In the genomic region with DNA sequence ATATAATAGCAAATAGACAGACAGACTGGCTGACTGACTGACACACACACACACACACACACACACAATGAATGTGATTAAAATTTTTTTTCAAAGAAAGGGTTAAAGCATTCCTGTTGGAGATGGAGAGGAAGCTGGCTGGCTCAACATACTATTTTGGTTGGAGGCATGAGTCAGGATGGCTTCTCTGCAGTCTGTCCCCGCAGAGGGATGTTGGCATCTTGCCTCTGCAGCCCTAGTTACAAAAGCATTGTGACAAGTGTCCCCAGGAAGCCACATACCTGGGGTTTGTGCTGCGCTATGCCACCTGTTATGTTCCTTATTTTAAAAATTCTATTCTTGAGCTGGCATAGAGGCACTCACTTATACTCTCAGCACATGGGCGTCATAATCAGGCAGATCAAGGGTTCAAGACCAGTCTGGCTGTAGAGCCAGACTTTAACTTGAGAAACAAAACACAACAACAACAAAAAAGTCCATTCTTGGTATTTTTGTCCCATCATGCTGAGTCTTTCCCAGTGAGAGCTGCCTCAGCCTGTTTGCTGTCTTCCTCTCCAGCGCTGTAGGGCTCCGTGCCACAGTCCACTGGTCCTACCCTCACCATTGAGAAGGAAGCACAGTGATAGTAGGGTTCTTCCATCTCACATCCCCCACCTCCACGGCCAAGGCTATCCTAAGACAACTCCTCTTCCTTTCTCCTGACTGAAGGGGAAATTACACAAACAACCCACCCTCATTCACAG, we compare ENCODE assay signal across 11 mouse cellular contexts. TPM values are rescaled to one million over a fixed set of nuclear protein-coding genes. Genes with fewer than 3 reads are reported as not detected.
A peak's percentile ranks its signal among the peaks of the same experiment; 100 is the strongest.
DNase-seq lines count a peak whose midpoint lies in the region; ATAC-seq lines count a peak whose summit lies in the region.
"Had no signal": no experiment of that assay in that cellular context is flagged by ENCODE, and none has a peak within 500 bp of the region (broad histone marks: within the 10 kb centered on the region; RNA-seq: fewer than 3 reads in every experiment).

No protein-coding gene starts in this region.

- no peak overlapping the region for H3K4me2 ChIP-seq in forebrain, embryonic 16.5 days (ENCODE audit: low read length)
- H3K4me2 ChIP-seq: limb, embryonic 15.5 days had no signal

- no peak overlapping the region for H3K27ac ChIP-seq in forebrain, embryonic 16.5 days (ENCODE audit: low read length)
- H3K27ac ChIP-seq in embryonic facial prominence, embryonic 10.5 days (replicated peaks), result no peak overlapping the region
- H3K27ac ChIP-seq: limb, embryonic 15.5 days had no signal

- H3K4me3 ChIP-seq in forebrain, embryonic 16.5 days (replicated peaks; ENCODE audit: low read length), result no peak overlapping the region
- no peak overlapping the region for H3K4me3 ChIP-seq in embryonic facial prominence, embryonic 10.5 days
- H3K4me3 ChIP-seq: limb, embryonic 15.5 days; megakaryocyte, embryonic 14.5 days had no signal

- H3K9me3 ChIP-seq in forebrain, embryonic 16.5 days (ENCODE audit: control insufficient read depth, low read length), result no peaks in the 10 kb centered on the region
- no peaks in the 10 kb centered on the region for H3K9me3 ChIP-seq in embryonic facial prominence, embryonic 10.5 days
- H3K9me3 ChIP-seq: limb, embryonic 15.5 days; megakaryocyte, embryonic 14.5 days had no signal

- DNase-seq in heart, postnatal 10 days, result peak; percentile 55 to 60
- DNase-seq in heart, postnatal 25 days (ENCODE audit: low spot score), result no peak
- peak; percentile 98 for DNase-seq in cerebellum, adult 11-12 months
- peak; percentile 75 to 84 for DNase-seq in frontal cortex, postnatal 36 days (ENCODE audit: low spot score in 2 of 2)
- DNase-seq in left cerebral cortex, postnatal 36 days (ENCODE audit: low spot score in 2 of 2), result peak; percentile 77
- no peak for DNase-seq in thymus, postnatal 14 days
- DNase-seq in embryonic facial prominence, embryonic 10.5 days (ENCODE audit: low spot score), result no peak

- ATAC-seq in forebrain, embryonic 16.5 days, result no peak
- ATAC-seq: Patski had no signal

- 75% methylated on average over 6 of the region's 6 CpGs for WGBS in forebrain, embryonic 16.5 days
- 86% methylated on average over 6 of the region's 6 CpGs for WGBS in embryonic facial prominence, embryonic 10.5 days

- H3K9ac ChIP-seq in forebrain, embryonic 16.5 days (replicated peaks; ENCODE audit: low read depth, low read length), result no peak overlapping the region
- H3K9ac ChIP-seq: limb, embryonic 15.5 days had no signal

- intact Hi-C loops in heart, postnatal 10 days (cut with DNase I), result no loop called here
- intact Hi-C loops in heart, postnatal 25 days (cut with DNase I), result no loop called here
- intact Hi-C loops in left cerebral cortex, postnatal 36 days (cut with DNase I), result no loop called here

- H3K36me3 ChIP-seq in forebrain, embryonic 16.5 days (ENCODE audit: control insufficient read depth, insufficient read depth), result no peaks in the 10 kb centered on the region
- no peaks in the 10 kb centered on the region for H3K36me3 ChIP-seq in embryonic facial prominence, embryonic 10.5 days (replicated peaks)
- H3K36me3 ChIP-seq: limb, embryonic 15.5 days had no signal

- 0 out of 2 replicates have a peak, but pooled peaks cover under 1% of the 10 kb centered on the region for H3K4me1 ChIP-seq in forebrain, embryonic 16.5 days (replicated peaks; ENCODE audit: control insufficient read depth, insufficient read depth, low read length)
- peaks cover 2% of the 10 kb centered on the region for H3K4me1 ChIP-seq in embryonic facial prominence, embryonic 10.5 days
- H3K4me1 ChIP-seq: limb, embryonic 15.5 days; megakaryocyte, embryonic 14.5 days had no signal

- H3K27me3 ChIP-seq in forebrain, embryonic 16.5 days (replicated peaks; ENCODE audit: control insufficient read depth, insufficient read depth, low read length), result no peaks in the 10 kb centered on the region
- no peaks in the 10 kb centered on the region for H3K27me3 ChIP-seq in embryonic facial prominence, embryonic 10.5 days (replicated peaks; ENCODE audit: low read depth, poor library complexity, severe bottlenecking)
- H3K27me3 ChIP-seq: limb, embryonic 15.5 days; Patski had no signal

RNA-seq across cellular contexts. Expression of a gene that starts 45.9 kb away (rescaled TPM):
- total RNA-seq in heart, postnatal 10 days (2021), result 1 to 10 TPM; 1.0 to 1.2 TPM
- under 1 TPM; 0.31 to 0.47 TPM for total RNA-seq in heart, postnatal 25 days (2021)
- total RNA-seq in left cerebral cortex, postnatal 36 days (2021), result 100 to 1,000 TPM; 159 to 161 TPM
- polyA plus RNA-seq in forebrain, embryonic 16.5 days (2015; fragmentation: Nextera tagmentation; extraction: Ambion mirVana), result 77.1 and 85.6 TPM in 2 replicates
- polyA plus RNA-seq in embryonic facial prominence, embryonic 10.5 days (2016; fragmentation: Nextera tagmentation; extraction: Ambion mirVana), result 4.7 and 6.2 TPM in 2 replicates

Comparison
In these comparisons a context has a peak if more than half of its experiments do, and no peak if none do; other contexts are left out.
1. DNase-seq: peak in heart, postnatal 10 days (2 of 2), cerebellum, adult 11-12 months (single experiment), frontal cortex, postnatal 36 days (2 of 2) and left cerebral cortex, postnatal 36 days (2 of 2); none in heart, postnatal 25 days (single experiment), thymus, postnatal 14 days (single experiment) and embryonic facial prominence, embryonic 10.5 days (single experiment).
2. RNA of a gene that starts 45.9 kb away (total RNA-seq): 159 to 161 TPM in left cerebral cortex, postnatal 36 days; 1.0 to 1.2 TPM in heart, postnatal 10 days and 0.31 to 0.47 TPM in heart, postnatal 25 days; every median in the first group is over 10 times any median in the second.